Mouse (Mus musculus) hindbrain, embryonic 15.5 days (tissue): ENCODE data around the gene Ttc28. TPM values are rescaled to one million over a fixed set of nuclear protein-coding genes. Genes with fewer than 3 reads are reported as not detected.

Source experiments
- ATAC-seq: fragments of 200-750 bp; cut with Nextera tagmentation; 2 replicates; pipeline ENCODE4 v1.8.0; 2017; ENCODE audit warnings: low read depth, moderate number of reproducible peaks, moderate TSS enrichment; ENCODE audit not compliant: low FRiP score
- H3K27ac ChIP-seq: fragments of 300-500 bp; sonication (generic); replicated peaks from 2 replicates; pipeline ENCODE4 v1.5.1; 2015; ENCODE audit warnings: mild to moderate bottlenecking, inconsistent platforms
- H3K27me3 ChIP-seq: fragments of 300-500 bp; sonication (generic); 2 replicates; pipeline ENCODE4 v1.6.1; 2015; ENCODE audit warnings: control low read depth, inconsistent platforms
- H3K36me3 ChIP-seq: fragments of 300-500 bp; sonication (generic); 2 replicates; pipeline ENCODE4 v1.6.1; 2015; ENCODE audit warnings: control low read depth, inconsistent platforms
- H3K4me1 ChIP-seq: fragments of 300-500 bp; sonication (generic); replicated peaks from 2 replicates; pipeline ENCODE4 v1.6.1; 2015; ENCODE audit warnings: control low read depth, inconsistent platforms
- H3K4me2 ChIP-seq: fragments of 300-500 bp; sonication (generic); 2 replicates; pipeline ENCODE4 v1.6.1; 2015; ENCODE audit warnings: moderate library complexity, mild to moderate bottlenecking, inconsistent platforms
- H3K4me3 ChIP-seq: fragments of 300-500 bp; sonication (generic); 2 replicates; pipeline ENCODE4 v1.5.1; 2015; ENCODE audit warnings: mild to moderate bottlenecking, inconsistent platforms
- H3K9ac ChIP-seq: fragments of 300-500 bp; sonication (generic); 2 replicates; pipeline ENCODE4 v1.6.1; 2015; ENCODE audit warnings: inconsistent platforms
- H3K9me3 ChIP-seq: fragments of 300-500 bp; sonication (generic); 2 replicates; pipeline ENCODE4 v1.6.1; 2016; ENCODE audit warnings: control low read depth, inconsistent platforms
- WGBS: fragments of 180-500 bp; shearing (Covaris S2); methylation state at CpG from one replicate; pipeline ENCODE4 v1.1.7; 2015; 5-methylcytosine and 5-hydroxymethylcytosine counted together
- polyA plus RNA-seq: library from polyadenylated mRNA; unstranded; fragments of >200 nt; fragmentation: Nextera tagmentation; extraction: Ambion mirVana; gene quantifications from 2 replicates; pipeline ENCODE4 v1.2.1, GENCODE M21; 2015

The Ttc28 gene
- polyA plus RNA-seq, 1 experiment from 2014 or later: 20.5 TPM

- ATAC-seq: no peak
Observed at GRCm38 (mm10) chr5:111229041-111229394, 349.4 kb downstream of the Ttc28 start.

DNA sequence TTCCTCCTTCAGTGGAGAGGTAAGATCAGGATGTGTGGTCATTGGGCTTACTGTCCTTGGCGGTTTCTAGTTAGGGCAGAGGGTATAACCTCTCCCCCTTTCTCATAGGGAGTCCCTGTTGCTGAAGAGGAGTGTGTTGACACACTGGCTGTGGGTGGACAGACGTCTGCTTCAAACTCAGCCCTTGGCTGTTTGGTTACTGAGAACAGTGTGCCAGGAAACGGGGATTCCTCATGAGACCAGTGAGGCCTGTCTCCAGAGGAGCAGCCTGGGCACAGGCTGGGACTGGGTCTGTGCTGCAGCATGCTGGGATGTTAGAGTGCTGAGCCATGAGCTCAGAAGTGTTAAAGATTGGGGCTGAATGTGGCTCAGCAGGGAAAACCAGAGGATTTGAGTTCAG lies 350.1 kb downstream of the Ttc28 start:
- Histone ChIP-seq H3K36me3 (peaks cover 9% of the 10 kb centered on the region), H3K9ac (no peak overlapping the region), H3K4me1 (peaks cover 67% of the 10 kb centered on the region), H3K4me3 (no peak overlapping the region), H3K9me3 (no peaks in the 10 kb centered on the region), H3K4me2 (no peak overlapping the region), H3K27me3 (no peaks in the 10 kb centered on the region), H3K27ac (0 out of 2 replicates have a peak overlapping the region, but pooled peaks have one; percentile 25)
- no peak for ATAC-seq
- 51% methylated on average over 3 of the region's 3 CpGs for WGBS

More at GRCm38 (mm10) chr5:111229041-111229394, 349.4 kb downstream of the Ttc28 start:
- Histone ChIP-seq H3K36me3 (peaks cover 13% of the 10 kb centered on the region), H3K9ac (0 out of 2 replicates have a peak overlapping the region, but pooled peaks have one; percentile 13), H3K27ac (peak overlapping the region; percentile 69; the same call in 1 of the 2 replicates), H3K4me3 (no peak overlapping the region), H3K27me3 (no peaks in the 10 kb centered on the region), H3K4me1 (peaks cover 69% of the 10 kb centered on the region), H3K4me2 (no peak overlapping the region), H3K9me3 (no peaks in the 10 kb centered on the region)
- 52% methylated on average over 12 of the region's 12 CpGs for WGBS

DNA sequence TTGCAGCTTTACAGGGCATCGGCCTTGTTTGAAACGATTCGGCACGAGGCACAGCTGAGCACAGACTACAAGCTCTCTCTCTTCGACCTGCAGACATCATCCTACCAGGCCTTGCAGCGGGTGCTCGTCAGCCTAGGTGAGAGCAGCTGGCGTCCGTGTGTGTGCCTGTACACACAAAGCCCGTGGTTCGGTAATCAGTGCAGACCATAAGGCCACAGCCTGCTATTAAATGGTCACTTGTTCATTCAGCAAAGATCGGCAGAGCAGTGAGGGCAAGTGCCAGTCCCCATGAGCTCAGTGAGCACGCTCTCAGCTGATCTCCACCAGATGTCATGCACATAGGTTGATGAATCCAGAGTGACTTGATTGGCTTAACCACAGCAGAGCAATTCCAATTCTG lies 351.4 kb downstream of the Ttc28 start:
- Histone ChIP-seq H3K27me3 (no peaks in the 10 kb centered on the region), H3K9me3 (no peaks in the 10 kb centered on the region), H3K27ac (0 out of 2 replicates have a peak overlapping the region, but pooled peaks have one; percentile 18), H3K9ac (no peak overlapping the region), H3K4me1 (peaks cover 58% of the 10 kb centered on the region), H3K4me3 (no peak overlapping the region), H3K4me2 (no peak overlapping the region), H3K36me3 (peaks cover 6% of the 10 kb centered on the region; the same call in 1 of the 2 replicates)
- WGBS: 42% methylated on average over 13 of the region's 13 CpGs
- ATAC-seq: no peak

- Histone ChIP-seq H3K4me3 (no peak overlapping the region), H3K27me3 (no peaks in the 10 kb centered on the region), H3K27ac (no peak overlapping the region), H3K4me2 (no peak overlapping the region), H3K4me1 (peaks cover 54% of the 10 kb centered on the region), H3K9ac (no peak overlapping the region), H3K9me3 (no peaks in the 10 kb centered on the region), H3K36me3 (no peaks in the 10 kb centered on the region; the same call in 1 of the 2 replicates)
- no peak for ATAC-seq
- 28% methylated on average over 1 of the region's 1 CpGs for WGBS
Observed at GRCm38 (mm10) chr5:111231769-111232168, 352.2 kb downstream of the Ttc28 start.

- H3K4me3 ChIP-seq: no peak overlapping the region
- peaks cover 43% of the 10 kb centered on the region for H3K4me1 ChIP-seq
- no peak overlapping the region for H3K9ac ChIP-seq
- ATAC-seq: no peak
- H3K27ac ChIP-seq: no peak overlapping the region
- H3K9me3 ChIP-seq: no peaks in the 10 kb centered on the region
- H3K4me2 ChIP-seq: no peak overlapping the region
- no peaks in the 10 kb centered on the region for H3K27me3 ChIP-seq
- WGBS: 66% methylated on average over 24 of the region's 24 CpGs
- H3K36me3 ChIP-seq: no peaks in the 10 kb centered on the region; the same call in 1 of the 2 replicates
Observed at GRCm38 (mm10) chr5:111233022-111233709, 353.6 kb downstream of the Ttc28 start.

DNA sequence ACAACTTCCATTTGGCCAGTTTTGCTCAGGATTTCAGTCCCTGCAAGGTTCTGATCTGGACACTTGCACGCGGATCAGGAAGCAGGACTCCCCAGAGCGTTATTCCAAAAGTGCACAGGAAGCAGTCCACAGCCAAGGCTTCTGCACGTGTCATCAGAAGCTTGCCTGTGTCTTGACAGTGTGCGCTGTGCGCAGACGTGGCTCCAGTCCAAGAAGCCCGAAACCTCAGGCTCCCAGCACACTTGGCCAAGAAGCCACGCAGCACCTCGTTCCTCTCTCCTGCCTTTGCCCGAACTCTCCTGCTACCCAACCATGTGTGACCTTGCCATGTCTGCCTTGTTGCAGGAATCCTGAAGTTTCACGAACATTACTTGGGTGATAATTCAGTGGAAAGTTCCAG lies 355.5 kb downstream of the Ttc28 start:
- Histone ChIP-seq H3K4me1 (peaks cover 24% of the 10 kb centered on the region), H3K36me3 (peaks cover 3% of the 10 kb centered on the region; the same call in 1 of the 2 replicates), H3K4me3 (no peak overlapping the region), H3K27me3 (no peaks in the 10 kb centered on the region), H3K27ac (no peak overlapping the region), H3K4me2 (no peak overlapping the region), H3K9me3 (no peaks in the 10 kb centered on the region), H3K9ac (no peak overlapping the region)
- ATAC-seq: no peak
- WGBS: 78% methylated on average over 12 of the region's 12 CpGs

DNA sequence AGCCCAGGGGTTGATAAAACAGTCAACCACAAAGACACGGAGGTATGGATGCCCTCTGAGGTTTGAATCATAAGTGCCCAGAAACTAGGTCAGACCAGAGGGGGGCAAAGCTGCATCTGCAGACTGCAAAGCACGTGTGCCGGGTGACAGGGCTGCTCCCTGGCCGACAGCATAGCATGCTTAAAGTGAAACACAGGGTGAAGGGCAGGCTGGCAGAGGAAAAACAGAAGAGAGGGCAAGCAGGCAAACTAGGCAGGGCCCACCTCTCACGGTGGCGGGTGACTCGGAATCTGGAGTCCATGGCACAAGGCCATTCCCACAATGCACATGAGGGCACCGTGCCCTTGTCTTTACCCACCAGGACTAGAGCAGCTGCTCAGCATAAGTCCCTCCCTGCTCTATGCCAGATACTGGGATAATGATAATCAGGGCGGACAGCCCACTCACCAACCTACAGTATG lies 357.6 kb downstream of the Ttc28 start:
- Histone ChIP-seq H3K27me3 (no peaks in the 10 kb centered on the region), H3K4me3 (no peak overlapping the region), H3K27ac (no peak overlapping the region; the same call in 1 of the 2 replicates), H3K4me1 (peaks cover 16% of the 10 kb centered on the region), H3K4me2 (no peak overlapping the region), H3K9ac (no peak overlapping the region), H3K9me3 (no peaks in the 10 kb centered on the region), H3K36me3 (peaks cover 3% of the 10 kb centered on the region; the same call in 1 of the 2 replicates)
- ATAC-seq: no peak
- WGBS: 67% methylated on average over 9 of the region's 9 CpGs

GRCm38 (mm10) chr5:111239223-111239622 lies 359.6 kb downstream of the Ttc28 start:
- H3K4me2 ChIP-seq: no peak overlapping the region
- no peak overlapping the region for H3K9ac ChIP-seq
- H3K36me3 ChIP-seq: peaks cover 3% of the 10 kb centered on the region; the same call in 1 of the 2 replicates
- no peaks in the 10 kb centered on the region for H3K27me3 ChIP-seq
- WGBS: 52% methylated on average over 7 of the region's 7 CpGs
- peaks cover 14% of the 10 kb centered on the region for H3K4me1 ChIP-seq
- no peak overlapping the region for H3K4me3 ChIP-seq
- no peaks in the 10 kb centered on the region for H3K9me3 ChIP-seq
- no peak for ATAC-seq
- H3K27ac ChIP-seq: no peak overlapping the region

GRCm38 (mm10) chr5:111243447-111244040 lies 363.9 kb downstream of the Ttc28 start:
- 0 out of 2 replicates have a peak, but pooled peaks have one; percentile 43 for ATAC-seq
- H3K36me3 ChIP-seq: peaks cover 3% of the 10 kb centered on the region; the same call in 1 of the 2 replicates
- no peaks in the 10 kb centered on the region for H3K9me3 ChIP-seq
- H3K4me2 ChIP-seq: no peak overlapping the region
- H3K27ac ChIP-seq: peak overlapping the region; percentile 40
- peaks cover 19% of the 10 kb centered on the region for H3K4me1 ChIP-seq
- WGBS: 22% methylated on average over 14 of the region's 14 CpGs
- H3K27me3 ChIP-seq: no peaks in the 10 kb centered on the region
- no peak overlapping the region for H3K9ac ChIP-seq
- H3K4me3 ChIP-seq: no peak overlapping the region

- Histone ChIP-seq H3K4me2 (no peak overlapping the region), H3K27ac (no peak overlapping the region; the same call in 1 of the 2 replicates), H3K27me3 (no peaks in the 10 kb centered on the region), H3K4me3 (no peak overlapping the region), H3K4me1 (peaks cover 19% of the 10 kb centered on the region), H3K36me3 (peaks cover 3% of the 10 kb centered on the region; the same call in 1 of the 2 replicates), H3K9ac (no peak overlapping the region), H3K9me3 (no peaks in the 10 kb centered on the region)
- ATAC-seq: no peak
- 55% methylated on average over 9 of the region's 9 CpGs for WGBS
Observed at GRCm38 (mm10) chr5:111244061-111244460, 364.5 kb downstream of the Ttc28 start.

DNA sequence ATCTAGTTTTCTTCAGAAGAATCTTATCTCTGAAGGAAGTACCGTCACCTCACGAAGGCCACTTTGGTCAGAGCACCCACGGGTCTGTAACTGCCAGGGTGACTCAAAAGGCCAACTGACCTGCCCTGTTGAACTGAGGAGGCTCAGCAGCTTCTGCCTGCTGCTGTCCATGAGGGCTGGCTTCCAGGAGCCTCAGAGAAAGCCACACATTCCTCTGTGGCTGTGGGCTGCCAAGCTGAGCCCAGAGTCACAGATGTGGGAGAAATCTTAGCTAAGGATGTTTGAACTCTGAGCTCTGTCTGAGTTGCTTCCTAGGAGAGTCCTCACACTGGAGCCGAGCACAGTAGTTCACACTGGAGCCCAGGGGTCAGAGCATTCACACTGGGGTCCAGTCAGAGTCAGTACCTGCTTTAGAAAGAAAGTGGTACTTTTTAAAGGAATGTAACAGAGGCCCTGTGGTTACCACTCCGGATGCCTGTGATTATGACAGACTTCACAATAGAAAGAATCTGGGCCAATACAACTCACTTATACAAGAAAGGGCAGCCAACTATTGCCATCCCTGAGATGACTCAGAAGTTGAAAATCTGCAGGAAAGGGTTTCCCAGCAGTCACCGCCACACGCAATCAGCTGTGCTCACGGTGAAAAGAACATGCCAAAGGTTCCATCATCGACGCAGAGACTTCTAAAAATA lies 368.1 kb downstream of the Ttc28 start:
- Histone ChIP-seq H3K27ac (no peak overlapping the region), H3K9ac (no peak overlapping the region), H3K4me3 (no peak overlapping the region), H3K4me2 (no peak overlapping the region), H3K4me1 (peaks cover 19% of the 10 kb centered on the region), H3K9me3 (no peaks in the 10 kb centered on the region), H3K27me3 (no peaks in the 10 kb centered on the region), H3K36me3 (no peaks in the 10 kb centered on the region)
- WGBS: 83% methylated on average over 10 of the region's 10 CpGs
- no peak for ATAC-seq

DNA sequence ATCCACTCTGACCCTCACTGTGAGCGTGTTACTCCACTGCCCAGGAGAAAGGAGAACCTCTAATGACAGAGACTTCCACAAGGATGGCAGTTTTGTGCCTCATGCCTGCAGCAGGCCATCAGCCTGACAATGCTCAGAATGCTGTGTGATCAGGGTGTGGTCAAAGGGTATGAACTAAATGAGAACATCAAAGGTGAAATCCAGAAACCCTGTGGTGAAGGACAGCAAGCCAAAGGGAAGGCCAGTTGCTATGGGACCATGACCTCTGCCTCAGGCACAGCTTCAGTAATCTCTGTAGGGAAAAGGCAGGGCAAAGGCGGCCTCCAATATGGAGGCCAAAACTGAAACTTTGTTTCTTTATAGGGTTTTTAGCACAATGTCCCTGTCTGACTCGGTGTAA lies 372.5 kb downstream of the Ttc28 start:
- Histone ChIP-seq H3K36me3 (no peaks in the 10 kb centered on the region), H3K4me1 (peaks cover 33% of the 10 kb centered on the region), H3K27ac (no peak overlapping the region), H3K9me3 (no peaks in the 10 kb centered on the region), H3K9ac (no peak overlapping the region), H3K4me3 (no peak overlapping the region), H3K27me3 (no peaks in the 10 kb centered on the region), H3K4me2 (no peak overlapping the region)
- WGBS: 87% methylated on average over 3 of the region's 3 CpGs
- no peak for ATAC-seq
